Mouse (Mus musculus): ENCODE results near the gene Serpine1.

Serpine1 gene

GRCm38 (mm10) chr5:137051914-137052505, 20.1 kb downstream of the Serpine1 start:
- DNase-seq, result no peak

GRCm38 (mm10) chr5:137051125-137051524, 20.9 kb downstream of the Serpine1 start:
- no peak for DNase-seq

- no peak for DNase-seq
Measured at GRCm38 (mm10) chr5:137046991-137047390, 25.1 kb downstream of the Serpine1 start.

- DNase-seq, result no peak
Measured at GRCm38 (mm10) chr5:137046324-137046718, 25.7 kb downstream of the Serpine1 start.

- peak; percentile 99 for DNase-seq
Measured at GRCm38 (mm10) chr5:137045402-137046323, 26.4 kb downstream of the Serpine1 start, which contains the start of gene Ap1s1. Gene Ap1s1 (minus strand): TSS chr5:137046135.

GRCm38 (mm10) chr5:137043997-137044396, 28.1 kb downstream of the Serpine1 start:
- DNase-seq, result no peak

- no peak for DNase-seq
Measured at GRCm38 (mm10) chr5:137041442-137041841, 30.6 kb downstream of the Serpine1 start.

- no peak for DNase-seq
Measured at GRCm38 (mm10) chr5:137039453-137039852, 32.6 kb downstream of the Serpine1 start.

GRCm38 (mm10) chr5:137036211-137036610, 35.9 kb downstream of the Serpine1 start:
- no peak for DNase-seq

- DNase-seq, result peak; percentile 72
Measured at GRCm38 (mm10) chr5:137032641-137033074, 39.4 kb downstream of the Serpine1 start.

GRCm38 (mm10) chr5:137032033-137032421, 40.0 kb downstream of the Serpine1 start:
- peak; percentile 34 for DNase-seq

- DNase-seq, result peak; percentile 27
Measured at GRCm38 (mm10) chr5:137031076-137032032, 40.7 kb downstream of the Serpine1 start.

GRCm38 (mm10) chr5:137030416-137030810, 41.7 kb downstream of the Serpine1 start:
- no peak for DNase-seq

GRCm38 (mm10) chr5:137029643-137030415, 42.2 kb downstream of the Serpine1 start:
- DNase-seq, result peak; percentile 91

GRCm38 (mm10) chr5:137029273-137029585, 42.8 kb downstream of the Serpine1 start:
- no peak for DNase-seq

- no peak for DNase-seq
Measured at GRCm38 (mm10) chr5:137028561-137029272, 43.4 kb downstream of the Serpine1 start.

- DNase-seq, result no peak
Measured at GRCm38 (mm10) chr5:137026092-137026491, 46.0 kb downstream of the Serpine1 start, which contains the start of gene Vgf. Gene Vgf (plus strand): TSS chr5:137026392.

GRCm38 (mm10) chr5:137025132-137025531, 46.9 kb downstream of the Serpine1 start:
- DNase-seq, result peak; percentile 69

GRCm38 (mm10) chr5:137024318-137024717, 47.8 kb downstream of the Serpine1 start:
- DNase-seq, result no peak

- DNase-seq, result no peak
Measured at GRCm38 (mm10) chr5:137015913-137016312, 56.2 kb downstream of the Serpine1 start.

GRCm38 (mm10) chr5:137012401-137012950, 59.6 kb downstream of the Serpine1 start:
- no peak for DNase-seq
